Mouse (Mus musculus) heart, postnatal 0 days (tissue): ENCODE measurements at regions not wholly inside any gene's neighbourhood (a gene's known extent, or its start where the extent isn't known, plus 50 kb on each side); places are given as distances from the start of the nearest gene placed in this dataset.

Experiments
- ATAC-seq: fragments of 200-750 bp; cut with Nextera tagmentation; 2 replicates; pipeline ENCODE4 v1.8.0; 2017; ENCODE audit warnings: low read depth, moderate number of reproducible peaks, moderate library complexity; ENCODE audit not compliant: insufficient read depth
- DNase-seq: peaks from one replicate; pipeline ENCODE4 v3.0.0-alpha.2; 2016; ENCODE audit warnings: low spot score
- H3K27ac ChIP-seq: fragments of 300-500 bp; sonication (generic); 2 replicates; pipeline ENCODE4 v1.5.1; 2014; ENCODE audit warnings: low read depth, mild to moderate bottlenecking
- H3K27me3 ChIP-seq: fragments of 300-500 bp; sonication (generic); 2 replicates; pipeline ENCODE4 v1.6.1; 2014; ENCODE audit warnings: low read length, mixed read lengths; ENCODE audit not compliant: control insufficient read depth, insufficient read depth
- H3K36me3 ChIP-seq: fragments of 300-500 bp; sonication (generic); replicated peaks from 2 replicates; pipeline ENCODE4 v1.6.1; 2014; ENCODE audit warnings: low read length, mixed read lengths; ENCODE audit not compliant: control insufficient read depth, insufficient read depth
- H3K4me1 ChIP-seq: fragments of 300-500 bp; sonication (generic); 2 replicates; pipeline ENCODE4 v1.6.1; 2014; ENCODE audit warnings: antibody characterized with exemption; ENCODE audit not compliant: control insufficient read depth, insufficient read depth
- H3K4me2 ChIP-seq: fragments of 300-500 bp; sonication (generic); 2 replicates; pipeline ENCODE4 v1.6.1; 2014; ENCODE audit warnings: low read depth, mild to moderate bottlenecking, low read length, moderate library complexity
- H3K4me3 ChIP-seq: fragments of 300-500 bp; sonication (generic); 2 replicates; pipeline ENCODE4 v1.5.1; 2014; ENCODE audit warnings: low read depth, low read length
- H3K9ac ChIP-seq: fragments of 300-500 bp; sonication (generic); replicated peaks from 2 replicates; pipeline ENCODE4 v1.6.1; 2014; ENCODE audit warnings: low read depth, low read length, mixed read lengths
- H3K9me3 ChIP-seq: fragments of 300-500 bp; sonication (generic); replicated peaks from 2 replicates; pipeline ENCODE4 v1.6.1; 2016; ENCODE audit warnings: low read length; ENCODE audit not compliant: control insufficient read depth
- CTCF ChIP-seq: IDR thresholded peaks from 2 replicates; pipeline ENCODE4 v1.5.1; 2016; ENCODE audit warnings: antibody characterized with exemption, control low read depth, low read depth
- EP300 ChIP-seq: IDR thresholded peaks from 2 replicates; pipeline ENCODE4 v1.6.1; 2016; ENCODE audit warnings: antibody characterized with exemption, low read depth
- WGBS: fragments of 180-500 bp; shearing (Covaris S2); extraction: QIAGEN DNeasy Blood & Tissue Kit; methylation state at CpG from one replicate; pipeline ENCODE4 v1.1.7; 2014; 5-methylcytosine and 5-hydroxymethylcytosine counted together

DNA sequence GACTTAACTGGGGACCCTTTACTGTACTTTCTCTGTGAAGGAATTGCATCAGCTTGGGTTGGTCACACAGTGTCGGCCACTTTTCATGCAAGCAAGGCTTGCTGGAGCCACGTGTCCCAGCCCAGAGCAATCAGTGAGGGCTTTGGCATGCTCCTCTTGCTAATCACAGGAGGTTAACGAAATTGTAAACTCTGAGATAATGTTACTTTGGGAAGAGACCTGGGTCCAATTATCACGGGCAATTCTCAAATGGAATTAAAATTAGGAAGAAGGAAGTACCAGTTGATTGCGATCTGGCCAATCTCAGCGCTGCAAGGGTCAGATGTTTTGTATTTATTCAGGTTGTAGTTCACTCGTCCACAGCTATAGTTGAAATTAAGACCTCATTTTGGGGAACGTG lies 153.2 kb downstream of the Dusp6 start:
- TF ChIP-seq CTCF: no peak
- no peak for TF ChIP-seq EP300
- WGBS: 60% methylated on average over 8 of the region's 8 CpGs

GRCm38 (mm10) chr10:99416896-99417479 lies 154.0 kb downstream of the Dusp6 start:
- 48% methylated on average over 3 of the region's 3 CpGs for WGBS
- Histone ChIP-seq H3K9me3 (no peaks in the 10 kb centered on the region), H3K9ac (no peak overlapping the region), H3K4me1 (no peaks in the 10 kb centered on the region), H3K27me3 (no peaks in the 10 kb centered on the region), H3K4me3 (no peak overlapping the region), H3K27ac (no peak overlapping the region), H3K36me3 (no peaks in the 10 kb centered on the region), H3K4me2 (no peak overlapping the region)
- TF ChIP-seq CTCF (no peak), EP300 (no peak)
- no peak for ATAC-seq
- no peak for DNase-seq

More for the DNA sequence above, 153.2 kb downstream of the Dusp6 start:
- no peaks in the 10 kb centered on the region for H3K36me3 ChIP-seq
- H3K9ac ChIP-seq: no peak overlapping the region
- H3K27ac ChIP-seq: no peak overlapping the region
- no peak overlapping the region for H3K4me3 ChIP-seq
- no peak for DNase-seq
- H3K9me3 ChIP-seq: no peaks in the 10 kb centered on the region
- H3K4me2 ChIP-seq: no peak overlapping the region
- no peak for ATAC-seq
- no peaks in the 10 kb centered on the region for H3K27me3 ChIP-seq
- no peaks in the 10 kb centered on the region; the same call in 1 of the 2 replicates for H3K4me1 ChIP-seq

DNA sequence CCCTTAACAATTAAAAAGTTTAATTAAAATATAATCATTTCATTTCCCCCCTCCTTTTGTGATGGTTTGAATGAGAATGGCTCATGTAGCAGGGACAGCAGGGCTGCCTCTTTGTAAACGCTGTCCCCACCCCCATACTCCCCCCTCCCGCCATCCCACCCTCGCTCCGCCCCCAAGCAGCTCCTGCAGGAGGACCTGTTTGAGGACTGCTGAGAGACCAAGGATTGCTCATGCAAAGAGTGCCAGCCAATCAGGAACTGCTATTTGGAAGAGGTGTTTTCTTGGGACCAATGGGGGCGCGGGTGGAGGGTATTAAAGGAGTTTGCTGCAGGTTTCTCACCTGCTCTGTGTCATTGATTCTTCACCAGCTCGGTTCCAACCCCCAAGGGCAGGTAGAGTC lies 154.6 kb downstream of the Dusp6 start:
- ATAC-seq (no peak), DNase-seq (no peak)
- H3K36me3 ChIP-seq: no peaks in the 10 kb centered on the region
- H3K27me3 ChIP-seq: no peaks in the 10 kb centered on the region
- H3K9ac ChIP-seq: no peak overlapping the region
- H3K4me2 ChIP-seq: no peak overlapping the region
- H3K4me1 ChIP-seq: no peaks in the 10 kb centered on the region
- H3K9me3 ChIP-seq: no peaks in the 10 kb centered on the region
- 63% methylated on average over 7 of the region's 7 CpGs for WGBS
- H3K27ac ChIP-seq: no peak overlapping the region
- TF ChIP-seq CTCF (no peak), EP300 (no peak)
- no peak overlapping the region for H3K4me3 ChIP-seq

- no peak for ATAC-seq
- no peak for TF ChIP-seq EP300
- TF ChIP-seq CTCF: no peak
These were observed 155.5 kb downstream of the Dusp6 start for GRCm38 (mm10) chr10:99418497-99418896.

DNA sequence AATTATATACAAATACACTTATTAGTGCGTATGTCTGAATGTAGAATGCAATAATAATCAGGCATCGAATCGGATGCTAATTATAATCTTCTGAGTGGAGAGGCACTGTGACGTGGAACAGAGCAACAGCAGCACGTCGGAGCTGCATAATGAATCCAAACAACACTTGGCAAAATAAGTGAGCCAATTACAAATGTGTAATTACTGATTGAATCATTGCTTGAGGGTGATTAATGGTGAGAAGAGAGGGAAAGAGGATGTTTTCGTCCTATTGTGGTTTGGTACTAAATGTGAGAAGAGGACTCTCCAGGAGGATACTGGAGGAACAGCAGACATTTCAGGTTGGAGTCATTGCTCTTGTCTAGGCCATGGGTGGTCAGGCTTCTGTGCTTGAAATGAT lies 156.5 kb downstream of the Dusp6 start:
- Histone ChIP-seq H3K4me2 (no peak overlapping the region), H3K9me3 (no peaks in the 10 kb centered on the region), H3K27ac (no peak overlapping the region), H3K27me3 (no peaks in the 10 kb centered on the region), H3K9ac (no peak overlapping the region), H3K4me1 (no peaks in the 10 kb centered on the region), H3K36me3 (no peaks in the 10 kb centered on the region), H3K4me3 (no peak overlapping the region)
- no peak for DNase-seq
- WGBS: 71% methylated on average over 7 of the region's 7 CpGs
- ATAC-seq: no peak
- TF ChIP-seq EP300: no peak
- no peak for TF ChIP-seq CTCF

More at GRCm38 (mm10) chr10:99418497-99418896, 155.5 kb downstream of the Dusp6 start:
- no peak overlapping the region for H3K27ac ChIP-seq
- no peak overlapping the region for H3K4me2 ChIP-seq
- no peak overlapping the region for H3K4me3 ChIP-seq
- DNase-seq: no peak
- H3K36me3 ChIP-seq: no peaks in the 10 kb centered on the region
- no peaks in the 10 kb centered on the region for H3K9me3 ChIP-seq
- H3K4me1 ChIP-seq: no peaks in the 10 kb centered on the region
- H3K27me3 ChIP-seq: no peaks in the 10 kb centered on the region
- no peak overlapping the region for H3K9ac ChIP-seq

- ATAC-seq: no peak
- no peak overlapping the region for H3K4me3 ChIP-seq
- TF ChIP-seq CTCF (no peak), EP300 (no peak)
These were observed 160.4 kb downstream of the Dusp6 start for GRCm38 (mm10) chr10:99423406-99423805.

More at GRCm38 (mm10) chr10:99423406-99423805, 160.4 kb downstream of the Dusp6 start:
- no peak overlapping the region for H3K27ac ChIP-seq
- no peaks in the 10 kb centered on the region for H3K4me1 ChIP-seq
- no peak for DNase-seq
- no peaks in the 10 kb centered on the region for H3K9me3 ChIP-seq
- no peaks in the 10 kb centered on the region for H3K27me3 ChIP-seq
- H3K9ac ChIP-seq: no peak overlapping the region
- WGBS: 79% methylated on average over 5 of the region's 5 CpGs
- H3K4me2 ChIP-seq: no peak overlapping the region
- no peaks in the 10 kb centered on the region for H3K36me3 ChIP-seq
